Mouse (Mus musculus) stomach, postnatal 0 days (tissue): ENCODE data around the gene Cx3cl1. TPM values are rescaled to one million over a fixed set of nuclear protein-coding genes. Genes with fewer than 3 reads are reported as not detected.
A peak's percentile ranks its signal among the peaks of the same experiment; 100 is the strongest.

ENCODE experiments used
- ATAC-seq: fragments of 200-750 bp; cut with Nextera tagmentation; 2 replicates; pipeline ENCODE4 v1.8.0; 2017; ENCODE audit not compliant: low FRiP score, low TSS enrichment
- DNase-seq: peaks from one replicate; pipeline ENCODE4 v3.0.0-alpha.2; 2016; ENCODE audit warnings: low spot score
- H3K27ac ChIP-seq: fragments of 300-500 bp; sonication (generic); replicated peaks from 2 replicates; pipeline ENCODE4 v1.5.1; 2014; ENCODE audit warnings: mild to moderate bottlenecking, control low read depth
- H3K27me3 ChIP-seq: fragments of 300-500 bp; sonication (generic); 2 replicates; pipeline ENCODE4 v1.6.1; 2014; ENCODE audit warnings: low read length; ENCODE audit not compliant: control insufficient read depth, insufficient read depth
- H3K36me3 ChIP-seq: fragments of 300-500 bp; sonication (generic); 2 replicates; pipeline ENCODE4 v1.6.1; 2014; ENCODE audit warnings: low read length, mixed read lengths; ENCODE audit not compliant: control insufficient read depth, insufficient read depth
- H3K4me1 ChIP-seq: fragments of 300-500 bp; sonication (generic); replicated peaks from 2 replicates; pipeline ENCODE4 v1.6.1; 2014; ENCODE audit warnings: antibody characterized with exemption; ENCODE audit not compliant: control insufficient read depth, insufficient read depth
- H3K4me2 ChIP-seq: fragments of 300-500 bp; sonication (generic); replicated peaks from 2 replicates; pipeline ENCODE4 v1.6.1; 2014; ENCODE audit warnings: low read depth, mild to moderate bottlenecking, control low read depth, moderate library complexity
- H3K4me3 ChIP-seq: fragments of 300-500 bp; sonication (generic); 2 replicates; pipeline ENCODE4 v1.5.1; 2014; ENCODE audit warnings: low read depth, low read length, control low read depth
- H3K9ac ChIP-seq: fragments of 300-500 bp; sonication (generic); 2 replicates; pipeline ENCODE4 v1.6.1; 2014; ENCODE audit warnings: mild to moderate bottlenecking, low read length, control low read depth, mixed read lengths
- H3K9me3 ChIP-seq: fragments of 300-500 bp; sonication (generic); 2 replicates; pipeline ENCODE4 v1.6.1; 2016; ENCODE audit warnings: low read length; ENCODE audit not compliant: control insufficient read depth
- CTCF ChIP-seq: IDR thresholded peaks from 2 replicates; pipeline ENCODE4 v1.5.1; 2016; ENCODE audit warnings: antibody characterized with exemption, low read depth, mild to moderate bottlenecking, moderate library complexity
- EP300 ChIP-seq: optimal IDR thresholded peaks from 2 replicates; pipeline ENCODE3; 2016; ENCODE audit warnings: antibody characterized with exemption
- WGBS: fragments of 180-500 bp; shearing (Covaris S2); extraction: QIAGEN DNeasy Blood & Tissue Kit; methylation state at CpG from one replicate; pipeline ENCODE4 v1.1.7; 2014; 5-methylcytosine and 5-hydroxymethylcytosine counted together
- polyA plus RNA-seq: library from polyadenylated mRNA; unstranded; fragments of >200 nt; fragmentation: Nextera tagmentation; extraction: Ambion mirVana; gene quantifications from 2 replicates; pipeline ENCODE4 v1.2.1, GENCODE M21; 2015

Cx3cl1 gene
- polyA plus RNA-seq, 1 experiment from 2014 or later: 18.0 TPM

DNA sequence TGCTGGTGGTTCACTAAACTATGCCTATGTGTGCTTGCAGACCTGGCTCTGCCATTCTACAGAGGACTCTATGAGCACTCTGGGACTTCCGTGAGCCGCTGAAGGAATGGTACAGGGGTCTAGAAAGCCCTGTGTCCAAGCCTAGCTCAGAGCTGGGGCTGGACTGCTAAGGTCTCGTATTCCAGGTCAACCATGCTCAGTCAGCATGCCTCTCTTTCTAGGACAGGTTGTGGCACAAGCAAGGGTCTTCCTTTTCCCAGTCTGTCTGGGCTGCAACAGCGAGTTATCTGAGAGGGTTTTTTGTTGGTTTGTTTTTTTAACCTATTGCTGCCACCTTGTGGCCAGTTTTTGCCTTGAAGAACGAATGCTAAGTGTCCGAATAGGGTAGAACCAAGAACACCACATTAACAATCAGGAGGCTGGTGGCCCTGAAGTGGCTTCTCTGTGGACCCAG is 40.9 kb downstream of the Cx3cl1 start:
- H3K9ac ChIP-seq: no peak overlapping the region
- H3K4me2 ChIP-seq: no peak overlapping the region
- no peak overlapping the region for H3K27ac ChIP-seq
- no peaks in the 10 kb centered on the region for H3K27me3 ChIP-seq
- no peak for TF ChIP-seq EP300
- TF ChIP-seq CTCF: peak; percentile 84
- H3K4me3 ChIP-seq: no peak overlapping the region
- no peaks in the 10 kb centered on the region for H3K36me3 ChIP-seq
- peak; percentile 31; the same call in 1 of the 2 replicates for ATAC-seq
- peak; percentile 83 for DNase-seq
- no peaks in the 10 kb centered on the region for H3K4me1 ChIP-seq
- no peaks in the 10 kb centered on the region for H3K9me3 ChIP-seq
- WGBS: 28% methylated on average over 6 of the region's 6 CpGs

DNA sequence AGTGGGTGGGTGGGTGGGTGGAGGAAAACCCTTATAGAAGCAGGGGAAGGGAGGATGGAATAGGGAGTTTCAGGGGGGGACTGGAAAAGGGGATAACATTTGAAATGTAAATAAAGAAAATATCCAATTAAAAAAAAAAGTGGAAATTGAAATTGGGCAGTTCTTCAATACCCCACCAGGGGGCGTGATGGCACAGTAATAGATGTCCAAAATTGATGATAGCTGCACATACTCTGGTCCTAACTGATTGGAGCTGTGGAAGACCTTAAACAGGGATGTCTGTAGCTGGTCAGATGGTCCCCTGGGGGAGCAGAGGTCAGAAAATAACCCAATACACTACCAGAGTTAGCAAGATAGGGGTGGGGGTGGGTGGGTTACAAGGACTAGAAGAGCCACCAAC is 42.7 kb downstream of the Cx3cl1 start:
- H3K9ac ChIP-seq: no peak overlapping the region
- H3K36me3 ChIP-seq: no peaks in the 10 kb centered on the region
- no peaks in the 10 kb centered on the region for H3K9me3 ChIP-seq
- no peak overlapping the region for H3K27ac ChIP-seq
- 0% methylated on average over 1 of the region's 1 CpGs for WGBS
- H3K4me2 ChIP-seq: no peak overlapping the region
- no peaks in the 10 kb centered on the region for H3K4me1 ChIP-seq
- TF ChIP-seq EP300 (no peak), CTCF (peak; percentile 75)
- H3K4me3 ChIP-seq: no peak overlapping the region
- ATAC-seq (no peak), DNase-seq (no peak)
- H3K27me3 ChIP-seq: no peaks in the 10 kb centered on the region

DNA sequence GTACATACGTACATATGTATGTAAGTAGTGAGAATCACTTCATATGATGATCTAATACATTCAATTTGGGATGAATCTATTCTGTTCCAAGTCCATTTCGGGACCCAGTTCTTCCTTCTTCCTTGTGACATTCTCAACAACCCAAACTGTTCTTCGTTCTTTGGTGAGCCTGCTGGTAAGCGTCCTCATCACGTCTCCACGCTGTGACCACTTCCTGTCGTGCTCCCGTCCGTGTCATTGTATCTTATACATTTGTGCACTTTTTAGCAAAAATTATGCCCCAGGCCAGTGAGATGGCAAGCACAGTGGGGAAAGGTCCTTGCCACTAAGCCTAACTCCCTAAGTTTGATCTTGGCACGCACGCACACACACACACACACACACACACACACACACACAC is 46.1 kb downstream of the Cx3cl1 start:
- H3K4me2 ChIP-seq: no peak overlapping the region
- WGBS: 85% methylated on average over 11 of the region's 11 CpGs
- H3K27me3 ChIP-seq: no peaks in the 10 kb centered on the region
- H3K9me3 ChIP-seq: no peaks in the 10 kb centered on the region
- no peaks in the 10 kb centered on the region for H3K4me1 ChIP-seq
- TF ChIP-seq EP300 (no peak), CTCF (no peak)
- DNase-seq (no peak), ATAC-seq (no peak)
- no peak overlapping the region for H3K9ac ChIP-seq
- H3K36me3 ChIP-seq: peaks cover 2% of the 10 kb centered on the region; the same call in 1 of the 2 replicates
- no peak overlapping the region for H3K27ac ChIP-seq
- no peak overlapping the region for H3K4me3 ChIP-seq

DNA sequence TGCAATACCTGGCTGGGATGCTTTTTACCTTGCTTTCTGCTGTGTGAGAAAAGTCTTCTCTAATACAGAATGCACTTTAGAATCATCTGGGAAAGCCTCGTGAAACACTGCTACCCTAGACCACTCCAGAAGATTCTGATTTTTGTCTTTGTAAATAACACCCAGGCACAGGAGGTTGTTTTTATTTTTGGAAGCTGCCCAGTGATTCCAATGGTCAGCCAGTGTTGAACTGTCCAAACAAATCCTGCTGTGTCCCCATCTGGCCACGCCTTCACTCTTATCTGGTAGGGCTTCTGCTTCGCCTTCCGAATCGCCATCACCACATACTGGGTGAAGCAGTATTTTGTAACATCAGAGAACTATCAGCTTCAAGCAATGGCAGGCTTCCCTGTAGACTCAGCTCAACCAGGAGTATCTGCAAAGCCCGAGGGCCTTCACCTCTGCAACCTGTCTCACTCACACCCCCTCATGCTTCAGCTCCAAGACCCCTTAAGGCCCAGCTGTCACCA is 47.9 kb downstream of the Cx3cl1 start:
- Histone ChIP-seq H3K9me3 (no peaks in the 10 kb centered on the region), H3K27me3 (no peaks in the 10 kb centered on the region), H3K4me1 (no peaks in the 10 kb centered on the region), H3K27ac (no peak overlapping the region), H3K4me3 (no peak overlapping the region), H3K4me2 (no peak overlapping the region), H3K9ac (no peak overlapping the region), H3K36me3 (peaks cover 7% of the 10 kb centered on the region; the same call in 1 of the 2 replicates)
- 69% methylated on average over 6 of the region's 6 CpGs for WGBS
- no peak for TF ChIP-seq EP300
- TF ChIP-seq CTCF: no peak
- DNase-seq (no peak), ATAC-seq (no peak)

DNA sequence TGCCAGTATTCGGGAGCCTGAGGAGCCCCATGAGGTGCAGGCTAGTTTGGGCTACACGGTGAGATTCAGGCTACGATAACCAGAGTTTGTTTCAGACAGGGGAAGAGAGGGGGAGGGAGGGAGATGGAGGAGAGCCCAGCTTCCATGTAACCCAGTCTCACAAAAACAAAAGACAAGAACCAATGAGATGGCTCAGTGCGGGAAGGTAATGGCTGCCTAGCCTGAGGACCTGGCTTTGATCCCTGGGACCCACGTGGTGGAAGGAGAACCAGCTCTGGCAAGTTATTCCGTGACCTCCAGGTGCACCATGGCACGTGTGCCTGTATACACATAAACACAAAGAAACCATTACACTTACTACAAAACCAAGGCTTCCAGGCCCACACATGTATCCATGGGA is 48.7 kb downstream of the Cx3cl1 start:
- H3K27me3 ChIP-seq: no peaks in the 10 kb centered on the region
- no peak overlapping the region for H3K4me2 ChIP-seq
- H3K27ac ChIP-seq: 0 out of 2 replicates have a peak overlapping the region, but pooled peaks have one; percentile 35
- WGBS: 67% methylated on average over 7 of the region's 7 CpGs
- H3K36me3 ChIP-seq: peaks cover 12% of the 10 kb centered on the region
- no peaks in the 10 kb centered on the region for H3K4me1 ChIP-seq
- TF ChIP-seq CTCF (no peak), EP300 (no peak)
- no peak for ATAC-seq
- H3K9me3 ChIP-seq: no peaks in the 10 kb centered on the region
- H3K4me3 ChIP-seq: no peak overlapping the region
- DNase-seq: no peak
- H3K9ac ChIP-seq: no peak overlapping the region

DNA sequence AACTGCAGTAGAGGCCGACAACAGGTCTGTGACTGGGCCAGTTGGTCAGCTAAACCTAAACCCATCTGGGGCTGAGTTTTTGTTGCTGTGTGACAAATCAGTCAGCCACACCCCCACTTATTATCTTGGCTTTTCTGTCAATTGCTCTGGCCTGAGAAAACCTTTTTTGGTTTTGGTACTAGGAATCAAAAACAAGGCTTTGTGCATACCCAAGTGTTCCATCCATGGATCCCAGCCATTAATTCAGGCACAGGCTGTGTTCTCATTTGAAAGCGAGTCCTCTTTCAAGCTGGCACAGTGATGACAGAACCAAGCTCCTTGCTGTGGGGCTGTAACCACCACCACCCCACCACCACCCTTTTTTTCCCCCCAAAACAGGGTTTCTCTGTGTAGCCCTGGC is 49.6 kb downstream of the Cx3cl1 start:
- no peak for ATAC-seq
- Histone ChIP-seq H3K27ac (no peak overlapping the region), H3K4me3 (no peak overlapping the region), H3K36me3 (peaks cover 12% of the 10 kb centered on the region), H3K27me3 (no peaks in the 10 kb centered on the region), H3K4me1 (no peaks in the 10 kb centered on the region), H3K9me3 (no peaks in the 10 kb centered on the region), H3K4me2 (no peak overlapping the region), H3K9ac (no peak overlapping the region)
- no peak for DNase-seq
- WGBS: 92% methylated on average over 2 of the region's 2 CpGs
- TF ChIP-seq EP300 (no peak), CTCF (no peak)
